Mouse (Mus musculus) monocyte, adult 5-6 weeks (primary cell): ENCODE measurements around the gene Prss12. TPM values are rescaled to one million over a fixed set of nuclear protein-coding genes. Genes with fewer than 3 reads are reported as not detected.

ENCODE experiments used
- ATAC-seq: fragments of 153-309, 156-312 bp; replicated peaks from 2 replicates; pipeline ENCODE4 v1.8.0; 2017; ENCODE audit warnings: mild to moderate bottlenecking; ENCODE audit not compliant: low TSS enrichment, insufficient number of reproducible peaks, severe bottlenecking, poor library complexity, low FRiP score
- total RNA-seq: library from RNA; stranded (forward); fragments of 200-1000, 200-491, 200-594 nt; gene quantifications from 3 replicates; pipeline ENCODE4 v1.2.3, GENCODE M21; 2017

The Prss12 gene
- total RNA-seq, 1 experiment from 2014 or later, result 0.76 TPM

DNA sequence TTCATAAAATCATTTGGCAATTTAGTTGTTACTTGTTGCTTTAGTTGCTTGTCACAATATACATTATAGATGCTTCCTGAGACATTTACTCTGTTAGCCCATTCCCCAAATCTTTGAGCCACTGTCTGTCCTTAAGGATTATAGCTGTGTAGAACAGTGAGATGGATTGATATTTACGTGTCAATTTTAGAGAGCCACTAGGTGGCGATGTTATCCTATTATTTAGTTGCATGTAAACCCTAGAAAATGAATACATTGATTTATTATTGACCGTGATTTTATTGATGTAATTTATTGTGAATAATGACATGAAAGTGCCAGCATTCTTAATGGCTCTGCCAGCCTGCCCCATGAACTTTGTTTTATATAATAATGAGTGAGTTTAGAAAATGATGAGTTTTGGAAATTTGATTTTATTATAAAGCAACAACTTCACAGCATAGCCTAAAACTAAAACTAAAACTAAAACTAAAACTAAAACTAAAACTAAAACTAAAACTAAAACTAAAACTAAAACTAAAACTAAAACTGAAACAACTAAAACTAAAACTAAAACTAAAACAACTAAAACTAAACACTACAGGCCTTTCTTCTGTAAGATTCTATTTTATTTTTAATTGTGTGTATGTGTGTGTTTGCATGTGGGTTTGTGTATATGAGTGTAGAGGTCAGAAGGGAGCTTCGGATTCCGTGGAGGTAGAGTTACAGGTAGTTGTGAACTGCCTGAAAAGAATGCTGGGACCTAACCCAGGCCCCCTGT lies 69.1 kb downstream of the Prss12 start:
- ATAC-seq, result no peak

DNA sequence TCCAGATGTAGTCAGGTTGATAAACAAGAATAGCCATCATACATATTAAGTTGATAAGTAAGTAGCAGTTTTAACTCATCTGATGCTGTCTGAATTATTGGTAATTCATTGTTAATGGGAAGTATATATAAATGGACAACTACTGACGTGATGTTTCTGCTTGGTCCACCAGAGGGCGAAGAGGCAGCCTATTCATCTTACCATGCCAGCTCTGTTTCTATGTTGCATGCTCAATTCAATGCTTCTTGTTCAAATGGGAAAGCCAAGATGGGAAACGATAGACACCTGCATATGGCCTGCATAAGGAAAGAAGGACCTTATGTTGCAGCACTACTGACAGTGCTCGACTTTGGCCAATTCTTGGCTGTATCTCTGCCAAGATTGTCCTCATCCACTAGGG lies 70.1 kb downstream of the Prss12 start:
- no peak for ATAC-seq

DNA sequence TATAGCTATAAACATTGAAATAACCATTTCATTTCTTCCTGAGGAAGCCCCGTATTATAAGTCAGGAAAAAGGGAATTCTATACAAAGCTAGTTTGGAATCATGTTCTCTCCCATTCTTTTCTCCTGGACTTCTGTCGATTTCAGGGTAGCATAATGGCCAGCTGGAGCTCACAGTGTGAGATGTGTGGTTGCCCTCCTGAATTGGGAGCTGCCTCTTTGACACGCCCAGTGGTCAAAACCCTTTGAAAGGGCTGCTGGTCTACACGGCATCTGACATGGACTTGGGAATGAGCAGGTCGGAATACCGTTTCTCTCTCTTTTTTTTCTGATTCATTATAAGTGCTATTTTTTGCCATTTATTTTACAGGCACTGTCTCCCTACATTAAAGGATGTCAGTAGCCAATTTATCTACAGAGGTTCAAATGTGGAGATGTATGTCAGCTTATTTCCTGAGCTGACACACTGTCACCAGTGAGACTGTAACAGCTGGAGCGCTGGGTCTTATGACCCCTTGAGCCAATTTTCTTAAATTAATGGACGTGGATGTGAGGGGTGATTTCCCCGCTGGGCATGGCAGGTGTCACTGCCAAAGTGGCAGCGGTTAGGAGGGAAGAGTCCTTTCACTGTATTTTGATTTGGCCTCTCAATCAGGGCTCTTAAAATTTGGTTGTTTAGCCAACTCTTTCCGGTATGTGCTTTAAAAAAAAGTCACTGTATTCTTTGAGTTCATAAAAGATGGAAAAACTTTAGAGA lies 79.8 kb downstream of the Prss12 start:
- ATAC-seq, result no peak

DNA sequence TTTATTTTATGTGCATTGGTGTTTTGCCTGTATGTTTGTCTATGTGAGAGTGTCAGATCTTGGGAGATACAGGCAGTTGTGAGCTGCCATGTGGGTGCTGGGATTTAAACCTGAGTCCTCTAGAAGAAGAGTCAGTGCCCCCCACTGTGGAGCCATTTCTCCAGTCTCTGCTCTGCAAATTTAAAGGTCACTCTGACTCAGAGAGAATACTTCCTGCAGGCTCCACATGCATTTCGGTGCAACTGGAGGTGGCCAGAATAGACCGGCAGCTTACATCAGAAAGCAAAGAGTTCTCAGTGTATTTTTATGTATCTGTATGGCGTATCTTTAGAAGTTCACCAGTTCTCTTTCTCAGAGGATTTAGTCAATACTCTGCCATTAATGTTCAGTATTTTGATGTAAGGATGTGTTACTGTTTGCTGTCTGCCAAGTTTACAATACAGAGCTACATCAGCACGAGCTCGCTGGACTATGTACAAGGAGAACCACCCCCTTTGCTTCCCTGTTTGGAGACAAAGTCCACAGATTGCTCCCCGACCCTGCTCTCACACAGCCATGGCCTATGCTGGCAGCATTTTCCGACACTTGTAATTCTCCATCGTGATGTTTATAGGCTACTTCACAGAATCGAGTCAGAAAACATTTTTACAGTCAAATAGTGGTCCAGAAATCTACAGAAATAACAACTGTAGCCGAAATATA lies 81.2 kb downstream of the Prss12 start:
- ATAC-seq, result no peak

DNA sequence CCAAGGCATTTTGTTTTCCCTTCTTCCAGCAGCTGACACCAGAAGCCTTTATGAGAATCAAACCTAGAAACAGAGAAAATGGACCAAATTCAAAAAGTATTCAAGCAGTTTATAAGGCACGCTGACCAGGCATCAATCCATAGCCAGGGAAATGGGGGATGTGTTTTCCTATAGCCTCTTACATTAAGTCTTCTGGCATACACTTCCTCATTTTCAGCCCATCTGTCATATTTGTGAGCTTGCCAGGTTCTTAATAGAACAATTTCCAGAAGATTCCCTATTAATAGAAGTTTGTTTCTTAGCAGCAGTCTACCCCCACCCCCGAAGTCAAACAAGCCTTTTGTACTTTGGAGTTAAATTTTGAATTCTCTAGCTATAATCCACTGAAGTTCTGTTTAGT lies 84.4 kb downstream of the Prss12 start:
- no peak for ATAC-seq

DNA sequence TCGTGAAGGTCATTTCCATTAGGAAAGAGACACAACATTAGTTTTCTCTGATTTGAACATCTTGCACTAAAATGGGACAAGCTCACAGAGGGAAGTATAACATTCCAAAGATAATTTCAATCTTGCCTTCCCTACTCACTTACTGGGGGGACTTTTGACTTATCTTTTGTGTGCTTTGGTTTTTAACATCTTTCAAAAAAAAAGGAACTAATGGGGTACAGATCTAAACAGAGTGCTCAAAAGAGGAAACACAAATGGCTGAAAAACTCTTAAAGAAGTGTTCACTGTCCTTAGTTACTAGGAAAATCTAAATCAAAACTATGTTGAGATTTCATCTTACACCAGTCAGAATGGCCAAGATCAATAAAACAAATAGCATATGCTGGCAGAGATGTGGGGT lies 90.6 kb downstream of the Prss12 start:
- ATAC-seq, result no peak

DNA sequence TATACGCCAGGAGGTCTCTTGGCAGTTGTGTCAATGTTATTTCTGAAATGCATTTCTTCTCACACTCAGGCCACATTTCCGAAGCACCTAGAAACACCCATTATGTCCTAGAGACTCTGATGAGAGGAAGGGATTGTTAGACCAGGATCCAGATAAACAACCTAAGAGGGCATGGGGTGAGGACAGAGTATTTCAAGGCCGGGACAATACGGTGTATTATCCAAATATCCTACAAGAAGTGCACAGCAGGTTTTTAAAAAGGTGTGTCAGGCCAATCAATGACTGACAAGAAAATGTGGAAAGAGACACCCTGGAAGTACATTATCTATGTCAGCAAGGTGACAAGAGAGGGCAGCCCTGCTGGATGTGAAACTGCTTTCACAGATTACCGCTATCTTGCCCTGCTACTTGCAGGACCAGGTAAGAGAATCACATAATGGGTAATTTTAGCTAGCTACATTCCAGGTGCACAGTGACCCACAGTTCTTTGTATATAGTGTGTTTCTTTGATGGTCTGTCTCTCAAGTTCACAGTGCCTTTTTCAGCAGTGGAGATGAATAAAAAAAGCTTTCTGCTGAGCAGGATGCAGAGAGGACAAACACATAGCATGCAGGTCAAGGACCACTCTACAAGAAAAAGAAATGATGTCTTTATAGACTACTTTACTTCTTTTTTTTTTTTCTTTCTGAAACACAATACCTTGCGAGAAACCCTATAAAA lies 97.0 kb downstream of the Prss12 start:
- no peak for ATAC-seq

DNA sequence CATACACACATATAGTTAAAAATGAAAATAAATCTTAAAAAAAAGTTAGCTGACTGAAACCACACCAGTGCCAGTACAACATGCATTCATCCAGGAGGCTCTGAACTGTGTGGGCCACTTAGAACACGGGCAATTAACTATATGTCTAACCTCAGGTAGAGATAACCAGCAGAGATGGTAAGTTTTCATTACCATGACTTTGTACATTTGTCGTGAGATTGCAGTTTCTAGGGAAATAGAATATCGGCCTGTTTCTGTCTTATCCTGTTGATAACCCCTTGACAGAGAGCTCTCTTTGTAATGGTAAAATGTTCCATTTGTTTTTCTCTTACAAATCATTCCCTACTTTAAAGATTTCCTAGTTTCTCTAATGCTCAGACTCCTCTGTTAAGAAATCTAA lies 103.8 kb downstream of the Prss12 start:
- no peak for ATAC-seq

DNA sequence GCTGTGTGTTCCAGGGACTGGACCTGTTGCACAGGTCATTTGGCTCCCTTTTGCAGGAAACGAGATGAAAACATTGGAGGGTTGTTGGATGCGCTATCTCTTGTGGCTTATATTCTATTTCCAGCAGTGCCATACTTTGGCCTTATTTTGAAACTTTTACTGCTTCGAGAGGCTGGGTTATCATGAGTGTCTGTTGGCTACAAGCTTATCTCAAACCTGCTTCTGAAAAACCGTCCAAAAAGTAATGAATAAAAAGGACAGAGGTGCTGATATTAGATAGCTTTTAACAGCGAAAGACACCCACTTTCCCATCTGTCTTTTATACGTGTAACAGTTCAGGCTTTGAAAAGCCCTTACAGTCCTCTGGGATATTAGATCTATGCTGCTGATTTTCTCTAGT lies 107.2 kb downstream of the Prss12 start:
- ATAC-seq, result no peak

DNA sequence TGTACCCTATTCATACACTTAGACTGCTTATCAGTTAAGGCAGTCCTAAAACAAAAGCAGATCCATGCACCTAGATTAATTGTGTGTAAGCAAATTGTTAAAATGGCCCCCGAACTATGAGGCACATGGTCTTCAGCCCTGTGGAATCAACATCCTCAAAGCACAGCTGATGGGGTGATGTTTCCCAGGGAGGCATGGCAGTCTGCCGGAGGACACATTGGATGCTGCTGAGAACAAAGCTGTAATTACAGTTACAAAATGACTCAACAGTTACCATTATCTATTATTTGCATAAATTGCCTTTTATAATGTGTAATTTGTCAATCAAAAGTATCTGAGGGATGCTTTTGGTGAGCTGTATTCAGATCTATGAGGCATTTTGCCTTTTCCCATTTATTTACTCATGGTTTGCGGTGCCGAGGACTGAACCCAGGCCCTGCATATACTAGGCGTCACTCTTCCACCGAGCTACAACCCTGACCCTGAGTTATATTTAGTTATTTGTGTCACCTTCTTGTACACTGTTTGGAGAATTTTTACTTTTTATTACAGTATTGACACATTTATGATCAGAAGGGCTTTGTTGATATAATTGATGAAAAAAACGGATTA lies 108.6 kb downstream of the Prss12 start:
- ATAC-seq, result no peak

Other genes with a start within 250 kb of the Prss12 start
- 0.39 TPM in 1 of 3 replicates, not detected in the others for gene Synpo2, start 210.8 kb upstream of the Prss12 start, total RNA-seq
- gene Sec24d, start 179.5 kb upstream of the Prss12 start, total RNA-seq, result 4.2 to 14.4 TPM (median 7.1 TPM) in 3 replicates
- 16.0 to 27.8 TPM (median 21.0 TPM) in 3 replicates for gene Mettl14, start 60.8 kb upstream of the Prss12 start, total RNA-seq
- not detected in 3 replicates for gene Ndst3, start 243.9 kb downstream of the Prss12 start, total RNA-seq